Mouse (Mus musculus): ENCODE data around the gene Ccr10.
"Not testable (repeated sequence)": the region's sequence is repeated elsewhere in the genome, so short reads cannot be mapped to it uniquely, and the experiment has no call there.

Ccr10 gene

DNA sequence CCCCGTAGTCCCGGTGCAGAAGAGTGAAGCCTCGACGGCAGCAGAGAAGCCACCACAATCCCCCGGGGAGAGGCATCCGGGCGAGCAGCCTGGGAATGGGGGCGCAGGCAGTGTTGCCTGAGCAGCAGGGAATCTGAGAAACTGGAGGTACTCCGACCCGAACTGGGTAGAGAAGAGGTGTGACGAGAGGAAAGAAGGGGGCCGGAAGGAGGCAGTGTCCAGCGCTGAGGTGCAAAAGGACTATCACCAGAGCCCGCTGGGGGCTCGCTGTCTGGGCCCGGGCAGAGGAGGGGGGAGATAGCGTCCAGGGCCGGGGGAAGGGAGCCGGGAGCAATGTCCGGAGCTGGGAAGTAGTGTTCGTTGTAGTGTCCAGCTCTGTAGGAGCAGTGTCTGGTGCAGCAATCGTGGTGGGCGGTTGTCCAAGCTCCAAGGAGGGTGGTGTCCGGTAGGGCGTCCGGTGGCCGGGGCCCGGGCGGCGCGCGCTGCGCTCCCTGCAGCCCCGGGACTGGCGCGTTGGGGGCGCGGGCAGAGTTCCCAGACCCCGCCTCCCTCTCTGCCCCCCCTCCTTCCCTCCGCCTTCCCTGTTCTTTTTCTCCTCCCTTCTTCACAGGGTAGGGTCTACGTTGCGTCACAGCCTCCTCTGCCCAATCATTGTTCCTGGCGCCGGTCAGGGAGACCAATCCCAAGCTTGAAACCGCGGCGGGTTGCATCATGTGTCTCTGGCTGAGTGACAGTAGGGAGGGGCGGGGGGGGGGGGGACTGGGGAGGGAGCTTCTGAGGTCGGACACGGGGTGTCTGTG lies 4.2 kb downstream of the Ccr10 start, which contains the start of gene Plekhh3:
Gene Plekhh3 (minus strand): TSS at position 541 of the 800 bp plus-strand sequence.
- DNase-seq, result peak; percentile 94 to 99

- DNase-seq, result peak; percentile 63 to 76
Measured at GRCm38 (mm10) chr11:101170354-101170810, 4.9 kb downstream of the Ccr10 start, which contains the start of gene Cntnap1. Gene Cntnap1, plus strand, starts transcription at chr11:101170523.

DNA sequence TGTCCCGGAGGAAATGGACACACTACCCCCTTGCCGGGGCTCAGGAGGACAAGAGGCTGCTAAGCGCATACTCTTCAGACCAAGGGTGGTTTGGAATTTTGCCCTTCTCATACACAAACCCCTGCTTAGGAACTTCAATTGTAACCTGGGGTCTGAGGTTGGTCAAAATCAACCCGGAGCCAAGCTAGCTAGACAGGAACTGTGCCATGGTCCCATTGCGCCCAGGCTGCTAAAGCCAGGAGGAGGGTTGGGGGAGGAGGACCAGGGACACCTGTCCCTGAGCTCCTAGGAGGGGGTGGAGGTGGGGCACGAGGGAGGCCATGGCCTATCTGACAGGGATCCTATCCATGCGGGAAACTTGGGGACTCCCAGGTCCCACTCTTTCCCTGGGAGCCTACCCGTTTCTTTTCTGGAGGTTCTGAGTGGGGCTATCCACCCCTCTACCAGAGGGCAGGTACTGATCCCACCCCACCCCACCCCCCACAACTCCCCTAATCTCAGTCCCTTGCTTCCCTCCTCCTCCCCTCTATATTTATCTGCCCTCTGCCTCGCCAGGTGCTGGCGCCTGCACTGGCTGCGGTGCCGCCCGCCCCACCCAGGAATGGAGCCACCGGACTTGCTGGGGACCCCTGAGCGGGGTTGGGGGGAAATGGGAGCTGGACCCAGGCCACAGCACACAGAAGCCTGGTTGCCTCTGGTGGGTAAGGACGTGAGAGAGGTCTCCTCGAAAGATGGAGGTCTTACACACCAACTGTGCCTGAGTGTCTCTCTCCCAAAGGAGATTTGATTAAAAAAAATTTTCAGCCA lies 5.7 kb downstream of the Ccr10 start:
- DNase-seq, result no peak

DNA sequence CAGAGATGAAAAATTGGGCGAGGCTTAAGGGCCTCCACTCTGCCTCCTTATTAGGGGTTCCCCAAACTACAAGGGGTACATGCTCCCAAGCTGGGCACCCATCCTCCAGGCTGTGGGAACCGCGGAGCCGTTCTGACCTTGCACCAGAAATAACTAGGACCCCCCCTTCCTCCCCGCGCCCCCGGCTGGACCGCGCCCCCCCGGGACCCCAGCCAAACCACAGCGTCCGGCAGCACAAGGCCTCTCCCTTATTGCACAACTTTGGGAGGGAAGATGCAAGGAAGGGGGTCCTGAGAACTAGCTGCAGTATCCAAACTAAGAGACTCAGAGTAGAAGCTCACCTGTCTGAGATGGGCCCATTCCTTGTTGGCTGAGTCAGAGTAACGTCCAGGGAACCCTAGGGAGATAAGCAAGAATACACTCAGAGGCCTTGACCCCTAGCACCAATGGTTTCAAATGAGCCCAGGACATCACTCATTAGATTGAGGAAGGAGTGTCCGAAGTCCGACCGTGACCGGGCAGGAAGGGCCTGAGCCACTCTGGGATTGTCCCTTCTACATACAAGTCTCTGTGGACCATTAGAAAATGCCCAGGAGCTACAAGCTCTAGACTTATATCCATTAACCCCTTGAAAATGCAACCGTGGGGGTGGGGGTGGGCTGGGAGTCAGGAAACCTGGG lies 6.8 kb downstream of the Ccr10 start:
- DNase-seq, result peak; percentile 60 to 77

DNA sequence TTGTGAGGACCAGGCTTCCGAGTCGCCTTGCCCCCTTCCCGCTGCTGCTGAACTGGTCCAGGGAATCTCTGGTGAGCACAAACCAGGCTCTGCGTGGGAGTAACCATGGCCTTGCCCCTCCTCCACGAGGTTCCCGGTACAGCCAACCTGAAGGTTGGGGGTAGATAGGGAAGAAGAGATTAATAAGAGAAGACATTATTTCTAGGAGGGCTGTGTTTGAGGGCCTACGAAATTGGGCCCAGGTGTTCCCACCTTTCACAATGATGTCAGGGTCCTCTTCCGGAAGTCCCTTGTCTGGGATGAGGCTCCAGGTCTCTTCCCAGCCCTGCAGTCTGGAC lies 7.3 kb downstream of the Ccr10 start:
- DNase-seq, result no peak

DNA sequence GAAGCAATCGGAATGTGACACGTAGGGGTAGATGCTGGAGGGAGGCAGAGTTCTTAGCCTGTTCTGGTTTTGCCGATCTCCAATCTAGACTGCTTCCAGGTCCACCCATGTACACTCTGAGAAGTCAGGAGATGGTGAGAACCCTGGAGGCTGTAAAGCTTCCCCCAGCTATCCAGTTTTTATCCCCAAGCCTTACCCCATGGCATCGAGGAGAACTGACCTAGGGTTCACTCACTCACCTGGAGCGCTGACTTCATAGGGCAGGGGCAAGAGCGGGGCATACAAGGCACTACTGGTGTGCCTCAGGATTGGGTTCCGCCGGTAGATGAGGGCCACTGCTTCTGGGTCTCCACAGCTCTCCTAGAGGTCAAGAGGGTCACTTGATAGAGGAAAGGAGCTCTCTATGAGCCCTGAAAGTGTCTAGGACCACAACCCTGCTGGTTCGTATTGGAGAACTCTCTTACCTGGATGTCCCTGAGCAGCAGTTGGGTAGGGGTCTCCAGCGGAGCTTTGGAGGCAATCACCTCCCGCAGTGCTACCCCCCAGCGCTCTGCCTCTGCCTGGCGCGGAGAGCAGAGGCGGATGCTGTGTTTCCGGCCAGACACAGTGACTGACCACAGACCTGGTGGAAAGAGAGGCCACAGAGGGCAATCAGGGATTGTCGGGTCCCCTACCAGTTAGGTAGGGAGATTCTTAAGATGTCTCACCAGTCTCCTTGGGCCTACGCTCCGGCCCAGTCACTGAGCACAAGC lies 7.9 kb downstream of the Ccr10 start:
- no peak for DNase-seq

- DNase-seq, result no peak
Measured at GRCm38 (mm10) chr11:101166357-101166756, 8.9 kb downstream of the Ccr10 start.

DNA sequence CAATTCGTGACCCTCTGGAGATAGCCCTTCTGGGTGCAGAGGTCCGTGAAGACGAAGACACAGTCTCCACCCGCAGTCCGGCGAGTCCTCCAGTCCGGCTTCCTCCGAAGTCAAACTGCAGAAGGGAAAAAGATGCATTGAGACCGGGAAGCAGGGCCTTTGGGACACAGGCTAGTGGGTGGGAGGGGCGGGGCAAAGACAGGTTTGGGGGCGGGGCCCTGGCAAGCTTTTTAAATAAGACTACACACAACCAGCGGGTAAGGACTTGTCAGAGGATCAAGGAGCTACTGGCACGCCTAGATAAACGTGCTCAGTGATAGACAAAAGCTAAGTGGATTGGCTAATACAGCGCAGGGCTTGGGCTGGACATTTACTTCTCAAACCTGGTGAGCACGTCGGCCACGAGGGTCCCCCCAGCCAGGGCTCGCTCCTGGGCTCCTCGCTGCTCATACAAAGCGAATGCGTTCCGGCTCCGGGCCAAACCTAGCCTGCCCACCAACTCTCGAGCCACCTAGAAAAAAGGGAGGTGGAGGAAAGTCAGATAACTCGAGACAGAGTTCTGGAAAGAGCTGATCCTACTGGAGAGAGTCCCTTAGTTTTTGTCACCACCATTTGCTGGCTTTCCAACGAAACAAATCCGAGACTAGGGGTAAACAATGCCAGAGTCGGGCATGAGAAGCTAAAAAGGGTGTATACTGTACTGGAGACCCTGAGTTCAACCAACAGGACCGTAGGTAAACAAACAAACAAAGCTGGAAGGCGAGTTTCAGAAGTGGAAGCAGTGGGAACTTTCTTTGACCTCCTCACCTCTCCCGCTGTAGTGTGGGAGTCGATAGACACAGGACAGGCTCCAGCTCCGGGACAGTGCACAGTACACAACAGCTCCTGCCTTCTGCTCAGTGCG lies 10.3 kb downstream of the Ccr10 start:
- no peak for DNase-seq

- DNase-seq, result no peak
Measured at GRCm38 (mm10) chr11:101164351-101164665, 10.9 kb downstream of the Ccr10 start.

DNA sequence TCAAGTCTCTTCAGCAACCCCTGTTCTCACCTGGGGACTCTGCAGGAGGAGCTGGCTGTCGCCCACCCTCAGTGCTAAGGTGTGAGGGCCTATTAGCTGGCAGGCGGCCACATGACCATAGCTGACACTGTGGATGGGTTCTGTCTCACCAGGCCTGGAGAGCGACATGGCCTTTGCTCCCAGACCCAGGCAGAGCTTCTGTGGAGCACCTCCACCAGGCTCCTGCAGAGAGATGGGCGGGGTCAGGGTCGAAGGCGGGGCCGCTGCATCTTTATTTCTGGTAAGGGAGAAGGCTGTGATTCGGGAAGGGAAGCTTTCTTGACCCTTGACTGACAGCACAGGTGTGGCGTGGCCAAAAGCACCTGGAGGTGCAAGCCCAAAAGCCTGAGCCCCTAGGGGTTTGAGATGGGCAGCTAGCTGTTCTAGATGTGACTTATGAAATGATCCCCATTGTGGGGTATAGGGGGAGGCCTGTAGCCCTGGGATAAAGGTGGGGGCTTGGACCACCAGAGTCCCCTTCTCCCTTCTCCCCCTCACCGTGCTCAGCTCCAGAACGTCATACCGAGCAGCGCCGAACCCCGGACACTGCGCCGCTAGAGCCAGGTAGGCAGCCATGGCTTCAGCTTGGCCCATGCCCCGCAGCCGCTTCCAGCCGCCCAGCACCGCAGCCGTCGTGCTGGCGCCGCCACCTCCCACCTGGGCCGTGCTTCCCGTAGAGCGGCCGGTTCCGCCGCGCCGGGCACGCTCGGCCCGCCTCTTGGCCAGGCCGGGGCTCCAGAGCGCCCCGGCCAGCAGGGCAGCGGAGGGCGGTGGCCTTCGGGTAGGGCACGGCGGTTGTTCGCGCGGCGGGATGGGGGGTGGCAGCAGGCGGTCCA lies 11.5 kb downstream of the Ccr10 start:
- DNase-seq, result peak; percentile 70 to 82

DNA sequence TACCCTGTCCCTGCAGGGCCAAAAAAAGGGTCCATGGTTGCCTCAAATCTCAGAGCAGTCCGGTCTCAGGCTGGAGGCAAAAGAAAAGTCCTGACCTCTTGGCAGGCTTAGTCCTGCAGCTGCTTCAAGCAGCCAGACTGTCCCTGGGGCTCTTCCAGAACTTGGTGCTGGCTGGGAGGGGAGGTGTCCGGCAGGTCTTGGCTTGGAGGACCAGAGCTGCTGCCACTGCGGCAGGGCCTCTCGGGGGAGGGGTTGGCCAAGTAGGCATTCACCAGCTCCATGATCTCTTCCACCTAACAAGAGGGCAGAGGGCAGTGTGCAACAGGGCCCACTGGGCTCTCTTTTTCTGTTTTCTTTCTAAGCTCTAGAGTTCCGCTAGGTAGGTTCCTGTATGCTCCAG lies 12.5 kb downstream of the Ccr10 start:
- DNase-seq, result peak; percentile 76 to 82

DNA sequence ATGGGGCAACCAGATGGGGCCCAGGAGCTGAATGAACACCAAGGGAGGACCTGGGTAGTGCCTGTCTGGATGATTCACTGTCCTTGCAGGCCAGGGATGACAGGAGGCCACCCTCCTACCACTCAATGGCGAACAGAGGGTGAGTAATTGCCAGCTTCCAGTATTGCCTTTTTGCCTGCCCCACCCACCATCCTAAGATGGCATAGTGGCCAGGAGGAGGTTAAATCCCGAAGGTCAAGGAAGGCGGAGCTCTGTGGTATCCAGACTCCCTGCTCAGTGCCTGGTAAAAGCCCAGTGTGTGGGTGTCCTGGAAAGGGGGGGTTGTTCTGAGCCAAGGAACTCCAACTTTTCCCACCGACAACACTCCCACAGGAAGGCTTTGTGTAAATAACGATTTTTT lies 12.9 kb downstream of the Ccr10 start:
- no peak for DNase-seq

GRCm38 (mm10) chr11:101161551-101161950 lies 13.7 kb downstream of the Ccr10 start:
- DNase-seq, result no peak

DNA sequence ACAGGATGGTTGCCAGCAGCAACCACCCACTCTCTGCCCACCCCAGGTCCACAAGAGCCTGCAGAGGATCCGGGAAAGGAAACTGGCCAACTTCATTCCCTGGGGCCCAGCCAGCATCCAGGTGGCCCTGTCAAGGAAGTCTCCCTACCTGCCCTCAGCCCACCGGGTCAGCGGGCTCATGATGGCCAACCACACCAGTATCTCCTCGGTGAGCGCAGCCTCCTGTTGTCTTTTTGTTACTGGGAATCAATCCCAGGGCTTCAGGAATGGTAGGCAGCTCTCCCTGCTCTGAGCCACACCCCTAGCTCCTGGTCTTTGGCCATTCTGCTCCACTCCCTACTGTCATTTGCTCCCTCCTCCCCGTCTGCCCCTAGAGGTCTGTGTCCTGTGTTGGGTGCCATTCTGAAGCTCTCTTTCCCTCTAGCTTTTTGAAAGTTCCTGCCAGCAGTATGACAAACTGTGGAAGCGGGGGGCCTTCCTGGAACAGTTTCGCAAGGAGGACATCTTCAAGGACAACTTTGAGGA lies 14.2 kb downstream of the Ccr10 start:
- DNase-seq, result not testable (repeated sequence)

- not testable (repeated sequence) for DNase-seq
Measured at GRCm38 (mm10) chr11:101160151-101160550, 15.1 kb downstream of the Ccr10 start.

GRCm38 (mm10) chr11:101155728-101156371 lies 19.4 kb downstream of the Ccr10 start, which contains the start of gene Tubg2:
Gene Tubg2, plus strand, starts transcription at chr11:101155907.
- peak; percentile 53 to 72 for DNase-seq

- no peak for DNase-seq
Measured at GRCm38 (mm10) chr11:101155151-101155550, 20.1 kb downstream of the Ccr10 start.

- no peak for DNase-seq
Measured at GRCm38 (mm10) chr11:101154648-101155047, 20.6 kb downstream of the Ccr10 start.

GRCm38 (mm10) chr11:101152825-101153224 lies 22.4 kb downstream of the Ccr10 start:
- DNase-seq, result no peak

- no peak for DNase-seq
Measured at GRCm38 (mm10) chr11:101151063-101151462, 24.2 kb downstream of the Ccr10 start.

Measured in kidney, postnatal 36 days (tissue).